In genomic region chr14:79425979-79426729, GRCm38 (mm10) we compare ENCODE assay signal across 7 mouse cellular contexts. TPM values are rescaled to one million over a fixed set of nuclear protein-coding genes. Genes with fewer than 3 reads are reported as not detected.
DNase-seq lines count a peak whose midpoint lies in the region; ATAC-seq and TF ChIP-seq lines count a peak whose summit lies in the region.

TSS of gene Kbtbd7 (plus strand) at chr14:79426511.

- no peak for TF ChIP-seq CTCF in small intestine, adult 2 months (IDR thresholded peaks at IDR 0.05; ENCODE audit: extremely low read depth, insufficient read length, insufficient replicate concordance, low read depth, low read length)

- intact Hi-C loops in left cerebral cortex, postnatal 36 days (cut with DNase I), result loop anchor here (1.0 kb wide), 2 partner anchors 25 to 29 kb away; partner anchors contain the start of genes Kbtbd6 and Mtrf1

- DNase-seq in adrenal gland, adult 8-10 months, result peak; percentile 98
- peak; percentile 92 for DNase-seq in embryo, embryonic 9.5 days (ENCODE audit: extremely low spot score)
- DNase-seq in gastrocnemius, postnatal 4 days (ENCODE audit: low spot score in 2 of 2), result peak; percentile 76 to 90
- peak; percentile 93 to 94 for DNase-seq in left cerebral cortex, postnatal 36 days (ENCODE audit: low spot score in 2 of 2)

- H3K27me3 ChIP-seq in intestine, embryonic 16.5 days (replicated peaks; ENCODE audit: control insufficient read depth, insufficient read depth, low read length), result no peaks in the 10 kb centered on the region
- no peaks in the 10 kb centered on the region for H3K27me3 ChIP-seq in midbrain, embryonic 12.5 days
- no peaks in the 10 kb centered on the region for H3K27me3 ChIP-seq in small intestine, adult 2 months (ENCODE audit: control insufficient read depth, insufficient read depth, low read length)

- H3K4me3 ChIP-seq in intestine, embryonic 16.5 days (ENCODE audit: low read length), result peak within 1 kb of the TSS; percentile 51
- peak within 1 kb of the TSS; percentile 50 for H3K4me3 ChIP-seq in midbrain, embryonic 12.5 days
- H3K4me3 ChIP-seq in small intestine, adult 2 months (ENCODE audit: low read depth, low read length), result peak within 1 kb of the TSS; percentile 57

- WGBS in intestine, embryonic 16.5 days, result under 1% methylated on average over 44 of the region's 44 CpGs
- under 1% methylated on average over 40 of the region's 44 CpGs for WGBS in midbrain, embryonic 12.5 days
- WGBS in small intestine, adult 2 months, result under 1% methylated on average over 44 of the region's 44 CpGs

- peaks cover 9% of the 10 kb centered on the region; the same call in 1 of the 2 replicates for H3K9me3 ChIP-seq in intestine, embryonic 16.5 days (ENCODE audit: control insufficient read depth, low read length)
- H3K9me3 ChIP-seq in midbrain, embryonic 12.5 days, result peaks cover 9% of the 10 kb centered on the region; the same call in 1 of the 2 replicates

- peak within 1 kb of the TSS; percentile 37 for H3K4me2 ChIP-seq in intestine, embryonic 16.5 days (ENCODE audit: low read depth, low read length)
- peak within 1 kb of the TSS; percentile 50 for H3K4me2 ChIP-seq in midbrain, embryonic 12.5 days (replicated peaks)

- peak within 1 kb of the TSS; percentile 69 for H3K9ac ChIP-seq in intestine, embryonic 16.5 days (ENCODE audit: low read depth, low read length)
- peak within 1 kb of the TSS; percentile 64 for H3K9ac ChIP-seq in midbrain, embryonic 12.5 days (replicated peaks)

- TF ChIP-seq POLR2A in small intestine, adult 2 months (IDR thresholded peaks at IDR 0.05; ENCODE audit: low read depth, low read length), result peak; percentile 23; the same call in 1 of the 2 replicates

- peak within 1 kb of the TSS; percentile 85 for H3K27ac ChIP-seq in intestine, embryonic 16.5 days (ENCODE audit: low read length)
- peak within 1 kb of the TSS; percentile 84 for H3K27ac ChIP-seq in midbrain, embryonic 12.5 days (replicated peaks)
- H3K27ac ChIP-seq in small intestine, adult 2 months (ENCODE audit: insufficient read depth, low read depth, low read length), result peak within 1 kb of the TSS; percentile 15; the same call in 1 of the 2 replicates

- H3K36me3 ChIP-seq in intestine, embryonic 16.5 days (ENCODE audit: control insufficient read depth, insufficient read depth, low read length), result 0 out of 2 replicates have a peak, but pooled peaks cover 5% of the 10 kb centered on the region
- peaks cover 12% of the 10 kb centered on the region for H3K36me3 ChIP-seq in midbrain, embryonic 12.5 days
- peaks cover 2% of the 10 kb centered on the region; the same call in 1 of the 2 replicates for H3K36me3 ChIP-seq in small intestine, adult 2 months (ENCODE audit: control insufficient read depth, insufficient read depth, low read length)

- peak; percentile 100 for ATAC-seq in intestine, embryonic 16.5 days
- peak; percentile 99 for ATAC-seq in midbrain, embryonic 12.5 days (ENCODE audit: low FRiP score, low read depth)

- H3K4me1 ChIP-seq in intestine, embryonic 16.5 days (ENCODE audit: control insufficient read depth, insufficient read depth, low read length), result no peaks in the 10 kb centered on the region; the same call in 1 of the 2 replicates
- H3K4me1 ChIP-seq in midbrain, embryonic 12.5 days, result no peaks in the 10 kb centered on the region
- H3K4me1 ChIP-seq in small intestine, adult 2 months (ENCODE audit: control insufficient read depth, insufficient read depth, insufficient read length, low read length), result peaks cover 6% of the 10 kb centered on the region; the same call in 1 of the 2 replicates

RNA-seq across cellular contexts. Expression of gene Kbtbd7, which starts in this region (rescaled TPM):
- 10 to 100 TPM in 2 of 4 experiments, 1 to 10 TPM in 2; 8.4 to 12.3 (median 10.8) TPM for total RNA-seq in adrenal gland, adult 8-10 months (2022)
- total RNA-seq in gastrocnemius, postnatal 4 days (2021), result 10 to 100 TPM; 10.4 to 12.0 TPM
- 6.2 and 6.7 TPM in 2 replicates for polyA plus RNA-seq in intestine, embryonic 16.5 days (2015; fragmentation: Nextera tagmentation; extraction: Ambion mirVana)
- 10 to 100 TPM; 37.5 to 41.3 TPM for total RNA-seq in left cerebral cortex, postnatal 36 days (2021)
- polyA plus RNA-seq in midbrain, embryonic 12.5 days (2016; fragmentation: Nextera tagmentation; extraction: Ambion mirVana), result 19.0 and 22.8 TPM in 2 replicates
- 1.8 and 2.3 TPM in 2 replicates for polyA plus RNA-seq in small intestine, adult 2 months (2012; rRNA removed)

Comparison
In these comparisons a context has a peak if more than half of its experiments do, and no peak if none do; other contexts are left out.
1. Peak in every context shown above with its lines: DNase-seq, ATAC-seq, H3K4me3 ChIP-seq and H3K27ac ChIP-seq.
2. H3K27ac ChIP-seq: peak in every context shown above with its lines; median percentile 85 in intestine, embryonic 16.5 days; 84 in midbrain, embryonic 12.5 days; 15 in small intestine, adult 2 months.